Mouse (Mus musculus) embryo, embryonic 11.5 days (tissue): ENCODE measurements at regions not wholly inside any gene's neighbourhood (a gene's known extent, or its start where the extent isn't known, plus 50 kb on each side); places are given as distances from the start of the nearest gene placed in this dataset.

Experiments used
- DNase-seq: peaks from one replicate; pipeline ENCODE4 v3.0.0-alpha.2; 2012; ENCODE audit warnings: low read depth, low spot score

- no peak for DNase-seq
Measured at GRCm38 (mm10) chr8:35934115-35934607, 168.6 kb downstream of the Gm19410 start.

- no peak for DNase-seq
Measured at GRCm38 (mm10) chr8:35935034-35935433, 169.4 kb downstream of the Gm19410 start.

- no peak for DNase-seq
Measured at GRCm38 (mm10) chr8:35939199-35939598, 173.6 kb downstream of the Gm19410 start.

GRCm38 (mm10) chr8:35942515-35942914 is 176.9 kb downstream of the Gm19410 start:
- DNase-seq, result no peak

- no peak for DNase-seq
Measured at GRCm38 (mm10) chr8:35943686-35944085, 178.1 kb downstream of the Gm19410 start.

GRCm38 (mm10) chr8:35944461-35944860 is 178.9 kb downstream of the Gm19410 start:
- no peak for DNase-seq

GRCm38 (mm10) chr8:35946539-35946940 is 180.9 kb downstream of the Gm19410 start:
- DNase-seq, result no peak

- DNase-seq, result no peak
Measured at GRCm38 (mm10) chr8:35948146-35948545, 182.6 kb downstream of the Gm19410 start.

GRCm38 (mm10) chr8:35948751-35949183 is 183.2 kb downstream of the Gm19410 start:
- DNase-seq, result peak; percentile 40

- DNase-seq, result no peak
Measured at GRCm38 (mm10) chr8:35955506-35955905, 189.9 kb downstream of the Gm19410 start.

GRCm38 (mm10) chr8:35956319-35956718 is 190.7 kb downstream of the Gm19410 start:
- DNase-seq, result no peak

- DNase-seq, result no peak
Measured at GRCm38 (mm10) chr8:35959201-35959600, 193.6 kb downstream of the Gm19410 start.

- no peak for DNase-seq
Measured at GRCm38 (mm10) chr8:35960867-35961614, 195.5 kb downstream of the Gm19410 start.

GRCm38 (mm10) chr8:35961615-35962220 is 196.1 kb downstream of the Gm19410 start:
- DNase-seq, result no peak

- no peak for DNase-seq
Measured at GRCm38 (mm10) chr8:35964932-35965331, 199.3 kb downstream of the Gm19410 start.

- DNase-seq, result no peak
Measured at GRCm38 (mm10) chr8:35968341-35968740, 202.8 kb downstream of the Gm19410 start.

- DNase-seq, result no peak
Measured at GRCm38 (mm10) chr8:35971082-35971481, 205.5 kb downstream of the Gm19410 start.

- no peak for DNase-seq
Measured at GRCm38 (mm10) chr8:35974323-35975029, 208.9 kb downstream of the Gm19410 start.

GRCm38 (mm10) chr8:35979638-35980255 is 214.2 kb downstream of the Gm19410 start:
- DNase-seq, result no peak

- no peak for DNase-seq
Measured at GRCm38 (mm10) chr8:35983083-35983482, 217.5 kb downstream of the Gm19410 start.

- no peak for DNase-seq
Measured at GRCm38 (mm10) chr8:35985152-35985689, 219.6 kb downstream of the Gm19410 start.

GRCm38 (mm10) chr8:35987327-35987726 is 221.7 kb downstream of the Gm19410 start:
- no peak for DNase-seq
